Mouse (Mus musculus) bone marrow, adult 2 months (tissue): Measurements from ENCODE around the gene Slc22a14.

Source experiments
- CTCF ChIP-seq: fragments of 200-500 bp; IDR thresholded peaks from 2 replicates; pipeline ENCODE4 v1.5.1; 2011; ENCODE audit warnings: low read length, control low read depth; ENCODE audit not compliant: control insufficient read depth, insufficient read depth
- POLR2A ChIP-seq: fragments of 200-500 bp; IDR thresholded peaks from 2 replicates; pipeline ENCODE4 v1.6.1; 2011; ENCODE audit warnings: low read depth, mild to moderate bottlenecking, control low read depth, low read length, borderline replicate concordance; ENCODE audit not compliant: control insufficient read depth

DNA sequence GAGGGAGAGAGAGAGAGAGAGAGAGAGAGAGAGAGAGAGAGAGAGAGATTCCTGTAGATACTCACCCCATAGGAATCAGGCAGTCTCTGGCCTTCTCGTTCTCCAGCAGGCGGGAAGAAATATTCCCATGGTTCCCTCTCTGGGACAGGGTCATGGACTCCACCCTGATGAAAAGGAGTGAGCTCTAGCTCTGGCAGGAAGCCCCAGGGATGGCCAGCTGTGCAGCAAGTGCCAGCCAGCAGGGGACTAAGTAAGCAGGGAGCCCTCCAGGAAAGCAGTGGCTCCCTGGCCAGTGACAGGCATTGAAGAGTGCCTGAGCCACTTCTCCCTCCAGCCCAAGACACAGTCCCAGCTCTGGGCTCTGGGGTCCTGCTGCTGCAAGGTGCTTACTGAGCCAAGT is 213.6 kb downstream of the Slc22a14 start:
- no peak for TF ChIP-seq POLR2A
- TF ChIP-seq CTCF = no peak
